Mouse (Mus musculus) midbrain, postnatal 0 days (tissue): ENCODE measurements around the gene Gpr119. TPM values are rescaled to one million over a fixed set of nuclear protein-coding genes. Genes with fewer than 3 reads are reported as not detected.

Experiments
- ATAC-seq: fragments of 200-750 bp; cut with Nextera tagmentation; 2 replicates; pipeline ENCODE4 v1.8.0; 2017; ENCODE audit warnings: moderate number of reproducible peaks, mild to moderate bottlenecking, moderate TSS enrichment, moderate library complexity; ENCODE audit not compliant: low FRiP score
- DNase-seq: peaks from one replicate; pipeline ENCODE4 v3.0.0-alpha.2; 2015; ENCODE audit warnings: low spot score
- H3K27ac ChIP-seq: fragments of 300-500 bp; sonication (generic); 2 replicates; pipeline ENCODE4 v1.5.1; 2014; ENCODE audit warnings: low read depth, mild to moderate bottlenecking, low read length, mixed read lengths
- H3K27me3 ChIP-seq: fragments of 300-500 bp; sonication (generic); 2 replicates; pipeline ENCODE4 v1.6.1; 2014; ENCODE audit warnings: low read length, control low read depth, mixed read lengths; ENCODE audit not compliant: insufficient read depth
- H3K36me3 ChIP-seq: fragments of 300-500 bp; sonication (generic); 2 replicates; pipeline ENCODE4 v1.6.1; 2014; ENCODE audit warnings: low read length, control low read depth, mixed read lengths; ENCODE audit not compliant: insufficient read depth
- H3K4me1 ChIP-seq: fragments of 300-500 bp; sonication (generic); 2 replicates; pipeline ENCODE4 v1.6.1; 2014; ENCODE audit warnings: mild to moderate bottlenecking, control low read depth, antibody characterized with exemption, low read length, mixed read lengths; ENCODE audit not compliant: insufficient read depth
- H3K4me2 ChIP-seq: fragments of 300-500 bp; sonication (generic); 2 replicates; pipeline ENCODE4 v1.6.1; 2014; ENCODE audit warnings: low read depth, mild to moderate bottlenecking, low read length, mixed read lengths; ENCODE audit not compliant: poor library complexity, severe bottlenecking
- H3K4me3 ChIP-seq: fragments of 300-500 bp; sonication (generic); 2 replicates; pipeline ENCODE4 v1.5.1; 2014; ENCODE audit warnings: low read depth, mild to moderate bottlenecking, low read length, moderate library complexity
- H3K9ac ChIP-seq: fragments of 300-500 bp; sonication (generic); replicated peaks from 2 replicates; pipeline ENCODE4 v1.6.1; 2014; ENCODE audit warnings: mild to moderate bottlenecking, low read length, moderate library complexity, mixed read lengths; ENCODE audit not compliant: poor library complexity, severe bottlenecking
- H3K9me3 ChIP-seq: fragments of 300-500 bp; sonication (generic); 2 replicates; pipeline ENCODE4 v1.6.1; 2016; ENCODE audit warnings: low read length, control low read depth
- CTCF ChIP-seq: IDR thresholded peaks from 2 replicates; pipeline ENCODE4 v1.5.1; 2016; ENCODE audit warnings: antibody characterized with exemption, mild to moderate bottlenecking
- WGBS: fragments of 180-500 bp; shearing (Covaris S2); extraction: QIAGEN DNeasy Blood & Tissue Kit; methylation state at CpG from one replicate; pipeline ENCODE4 v1.1.7; 2014; 5-methylcytosine and 5-hydroxymethylcytosine counted together
- polyA plus RNA-seq: library from polyadenylated mRNA; unstranded; fragments of >200 nt; fragmentation: Nextera tagmentation; extraction: Ambion mirVana; gene quantifications from 2 replicates; pipeline ENCODE4 v1.2.1, GENCODE M21; 2015
- total RNA-seq: library from RNA; depleted of rRNA; stranded (reverse); fragments of >200 nt; gene quantifications from 2 replicates; pipeline ENCODE4 v1.2.3, GENCODE M21; 2014

Gpr119 gene
- total and polyA plus RNA-seq, 2 experiments from 2014 or later = not detected

DNA sequence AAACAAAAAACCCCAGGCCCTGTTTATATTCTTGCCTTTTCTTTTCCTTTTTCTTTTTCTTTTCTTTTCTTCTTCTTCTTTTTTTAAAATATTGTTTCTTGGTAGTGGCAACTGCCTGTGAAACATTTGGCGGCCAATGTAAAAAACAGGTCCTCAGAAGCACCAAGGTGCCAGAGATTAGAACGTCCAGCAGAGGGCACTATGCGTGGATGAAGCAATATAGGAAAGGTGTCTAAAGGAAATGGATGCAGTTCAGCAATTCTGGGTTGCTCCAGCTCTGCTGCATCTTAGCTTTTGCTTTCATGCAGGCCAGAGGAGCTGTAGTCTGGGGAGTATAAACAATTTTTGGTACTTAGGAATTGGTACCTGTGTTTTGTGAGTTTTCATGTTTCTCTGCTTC, 9.2 kb upstream of the Gpr119 start:
- no peaks in the 10 kb centered on the region for H3K9me3 ChIP-seq
- no peak overlapping the region for H3K4me2 ChIP-seq
- no peak overlapping the region for H3K9ac ChIP-seq
- H3K27ac ChIP-seq = no peak overlapping the region
- no peak for ATAC-seq
- WGBS = 16% methylated on average over 3 of the region's 3 CpGs
- TF ChIP-seq CTCF = peak; percentile 73
- H3K27me3 ChIP-seq = no peaks in the 10 kb centered on the region
- no peak overlapping the region for H3K4me3 ChIP-seq
- no peaks in the 10 kb centered on the region for H3K4me1 ChIP-seq
- no peaks in the 10 kb centered on the region for H3K36me3 ChIP-seq
- peak; percentile 56 for DNase-seq

DNA sequence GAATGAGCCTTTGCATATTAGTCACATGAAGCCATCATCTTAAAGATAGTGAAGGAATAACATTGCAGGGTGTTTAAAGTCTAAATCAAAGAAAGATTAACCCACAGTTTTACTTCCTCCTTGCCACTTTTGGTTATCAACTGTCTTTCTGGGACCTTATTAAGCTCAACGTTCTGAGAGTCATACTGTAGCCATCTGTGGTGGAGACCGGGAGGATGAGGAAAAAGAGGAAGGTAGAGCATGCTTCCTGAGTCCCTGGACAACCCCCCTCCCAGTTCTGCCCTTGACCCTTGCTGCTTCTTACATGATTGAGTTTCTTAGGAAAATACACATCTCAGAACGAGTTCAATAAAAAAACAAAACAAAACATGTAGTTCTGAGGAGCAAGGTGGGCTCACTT, 2.6 kb downstream of the Gpr119 start:
- no peaks in the 10 kb centered on the region for H3K9me3 ChIP-seq
- ATAC-seq (no peak), DNase-seq (no peak)
- H3K27ac ChIP-seq = no peak overlapping the region
- WGBS = 72% methylated on average over 3 of the region's 3 CpGs
- no peak for TF ChIP-seq CTCF
- no peak overlapping the region for H3K4me3 ChIP-seq
- no peaks in the 10 kb centered on the region for H3K36me3 ChIP-seq
- H3K9ac ChIP-seq = no peak overlapping the region
- H3K4me2 ChIP-seq = no peak overlapping the region
- no peaks in the 10 kb centered on the region for H3K4me1 ChIP-seq
- H3K27me3 ChIP-seq = no peaks in the 10 kb centered on the region

DNA sequence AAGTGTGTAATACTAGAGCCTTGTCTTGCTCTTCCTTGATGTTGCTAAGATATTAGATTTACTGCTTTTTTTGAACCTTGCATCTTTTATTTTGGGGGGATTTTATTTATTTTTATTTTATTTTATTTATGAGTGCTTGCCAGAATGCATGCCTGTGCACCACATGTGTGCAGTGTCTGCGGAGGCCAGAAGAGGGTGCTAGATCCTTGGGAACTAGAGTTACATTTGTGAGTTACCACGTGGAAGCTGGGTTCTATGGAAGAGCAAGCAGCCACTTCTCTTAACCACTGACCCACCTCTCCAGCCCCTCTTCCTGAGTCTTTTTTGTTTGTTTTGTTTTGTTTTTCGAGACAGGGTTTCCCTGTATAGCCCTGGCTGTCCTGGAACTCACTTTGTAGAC, 4.7 kb downstream of the Gpr119 start:
- no peak for ATAC-seq
- no peaks in the 10 kb centered on the region for H3K4me1 ChIP-seq
- H3K36me3 ChIP-seq = no peaks in the 10 kb centered on the region
- H3K9me3 ChIP-seq = no peaks in the 10 kb centered on the region
- H3K9ac ChIP-seq = no peak overlapping the region
- no peaks in the 10 kb centered on the region for H3K27me3 ChIP-seq
- no peak overlapping the region for H3K4me2 ChIP-seq
- 57% methylated on average over 3 of the region's 3 CpGs for WGBS
- TF ChIP-seq CTCF = 0 out of 2 replicates have a peak, but pooled peaks have one; percentile 11
- no peak for DNase-seq
- H3K4me3 ChIP-seq = no peak overlapping the region
- H3K27ac ChIP-seq = no peak overlapping the region

GRCm38 (mm10) chrX:48666807-48667206, 7.5 kb downstream of the Gpr119 start:
- Histone ChIP-seq H3K27me3 (no peaks in the 10 kb centered on the region), H3K36me3 (no peaks in the 10 kb centered on the region), H3K27ac (no peak overlapping the region), H3K9ac (no peak overlapping the region), H3K4me3 (no peak overlapping the region), H3K4me2 (no peak overlapping the region), H3K4me1 (no peaks in the 10 kb centered on the region), H3K9me3 (no peaks in the 10 kb centered on the region)
- no peak for TF ChIP-seq CTCF
- no peak for ATAC-seq
- WGBS = 31% methylated on average over 6 of the region's 6 CpGs
- peak; percentile 34 for DNase-seq

DNA sequence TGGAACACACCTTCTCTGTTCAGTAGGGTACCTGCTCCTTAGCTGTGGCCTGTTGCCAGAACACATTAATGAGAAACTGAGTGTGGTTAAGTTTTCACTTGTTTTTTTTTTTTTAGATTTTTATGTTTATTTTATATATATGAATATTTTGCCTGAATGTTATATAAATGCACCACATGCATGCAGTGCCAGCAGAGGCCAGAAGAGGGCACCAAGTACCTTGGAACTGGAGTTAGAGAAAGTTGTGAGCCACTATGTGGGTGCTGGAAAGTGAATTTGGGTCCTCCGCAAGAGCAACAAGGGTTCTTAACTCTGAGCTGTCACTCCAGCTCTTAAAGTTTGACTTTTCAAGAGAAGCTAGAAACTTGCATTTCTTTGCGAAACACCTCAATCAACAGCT, 30.2 kb downstream of the Gpr119 start:
- no peak overlapping the region for H3K27ac ChIP-seq
- H3K9me3 ChIP-seq = no peaks in the 10 kb centered on the region
- no peak overlapping the region for H3K9ac ChIP-seq
- DNase-seq = no peak
- H3K4me2 ChIP-seq = no peak overlapping the region
- WGBS = 96% methylated on average over 2 of the region's 2 CpGs
- H3K36me3 ChIP-seq = no peaks in the 10 kb centered on the region
- TF ChIP-seq CTCF = peak; percentile 60
- H3K4me1 ChIP-seq = no peaks in the 10 kb centered on the region
- no peak overlapping the region for H3K4me3 ChIP-seq
- H3K27me3 ChIP-seq = no peaks in the 10 kb centered on the region
- no peak for ATAC-seq

GRCm38 (mm10) chrX:48637032-48637431, 37.2 kb downstream of the Gpr119 start:
- DNase-seq (no peak), ATAC-seq (no peak)
- peak; percentile 30 for TF ChIP-seq CTCF

More at GRCm38 (mm10) chrX:48637032-48637431, 37.2 kb downstream of the Gpr119 start:
- Histone ChIP-seq H3K36me3 (no peaks in the 10 kb centered on the region), H3K9me3 (no peaks in the 10 kb centered on the region), H3K4me1 (no peaks in the 10 kb centered on the region), H3K9ac (no peak overlapping the region), H3K27ac (no peak overlapping the region), H3K27me3 (no peaks in the 10 kb centered on the region), H3K4me3 (no peak overlapping the region), H3K4me2 (no peak overlapping the region)
- 60% methylated on average over 2 of the region's 2 CpGs for WGBS
